Mouse (Mus musculus) kidney, postnatal 0 days (tissue): Measurements from ENCODE around the gene Abcb9. TPM values are rescaled to one million over a fixed set of nuclear protein-coding genes. Genes with fewer than 3 reads are reported as not detected.

Experiments
- ATAC-seq: fragments of 200-750 bp; cut with Nextera tagmentation; replicated peaks from 2 replicates; pipeline ENCODE4 v1.8.0; 2017; ENCODE audit warnings: low read depth, moderate number of reproducible peaks, moderate TSS enrichment, moderate library complexity; ENCODE audit not compliant: low FRiP score
- DNase-seq: peaks from one replicate; pipeline ENCODE4 v3.0.0-alpha.2; 2016; ENCODE audit warnings: low spot score
- H3K27ac ChIP-seq: fragments of 300-500 bp; sonication (generic); 2 replicates; pipeline ENCODE4 v1.5.1; 2014; ENCODE audit warnings: mild to moderate bottlenecking
- H3K27me3 ChIP-seq: fragments of 300-500 bp; sonication (generic); 2 replicates; pipeline ENCODE4 v1.6.1; 2014; ENCODE audit warnings: low read length, mixed read lengths; ENCODE audit not compliant: insufficient read depth
- H3K36me3 ChIP-seq: fragments of 300-500 bp; sonication (generic); 2 replicates; pipeline ENCODE4 v1.6.1; 2014; ENCODE audit warnings: low read length, mixed read lengths; ENCODE audit not compliant: insufficient read depth
- H3K4me1 ChIP-seq: fragments of 300-500 bp; sonication (generic); replicated peaks from 2 replicates; pipeline ENCODE4 v1.6.1; 2014; ENCODE audit warnings: antibody characterized with exemption, low read length, mixed read lengths; ENCODE audit not compliant: insufficient read depth
- H3K4me2 ChIP-seq: fragments of 300-500 bp; sonication (generic); 2 replicates; pipeline ENCODE4 v1.6.1; 2014; ENCODE audit warnings: mild to moderate bottlenecking, low read length, moderate library complexity, mixed read lengths
- H3K4me3 ChIP-seq: fragments of 300-500 bp; sonication (generic); replicated peaks from 2 replicates; pipeline ENCODE4 v1.5.1; 2014; ENCODE audit warnings: low read depth, low read length
- H3K9ac ChIP-seq: fragments of 300-500 bp; sonication (generic); 2 replicates; pipeline ENCODE4 v1.6.1; 2014; ENCODE audit warnings: low read depth, low read length
- H3K9me3 ChIP-seq: fragments of 300-500 bp; sonication (generic); replicated peaks from 2 replicates; pipeline ENCODE4 v1.6.1; 2016; ENCODE audit warnings: low read length, inconsistent platforms, mixed read lengths
- CTCF ChIP-seq: IDR thresholded peaks from 2 replicates; pipeline ENCODE4 v1.5.1; 2016; ENCODE audit warnings: antibody characterized with exemption, low read depth, mild to moderate bottlenecking, moderate library complexity
- WGBS: fragments of 180-500 bp; shearing (Covaris S2); extraction: QIAGEN DNeasy Blood & Tissue Kit; methylation state at CpG from one replicate; pipeline ENCODE4 v1.1.7; 2014; 5-methylcytosine and 5-hydroxymethylcytosine counted together
- polyA plus RNA-seq: library from polyadenylated mRNA; unstranded; fragments of >200 nt; fragmentation: Nextera tagmentation; extraction: Ambion mirVana; gene quantifications from 2 replicates; pipeline ENCODE4 v1.2.1, GENCODE M21; 2015

Gene Abcb9
- polyA plus RNA-seq, 1 experiment from 2014 or later: 3.3 TPM

GRCm38 (mm10) chr5:124079880-124080279, 15.7 kb downstream of the Abcb9 start:
- DNase-seq (no peak), ATAC-seq (no peak)
- Histone ChIP-seq H3K27me3 (no peaks in the 10 kb centered on the region), H3K36me3 (no peaks in the 10 kb centered on the region), H3K9me3 (no peaks in the 10 kb centered on the region), H3K9ac (no peak overlapping the region), H3K27ac (no peak overlapping the region), H3K4me3 (no peak overlapping the region), H3K4me1 (peaks cover 4% of the 10 kb centered on the region; the same call in 1 of the 2 replicates), H3K4me2 (no peak overlapping the region)
- WGBS: 87% methylated on average over 17 of the region's 17 CpGs
- no peak for TF ChIP-seq CTCF

- H3K4me1 ChIP-seq: peaks cover 5% of the 10 kb centered on the region; the same call in 1 of the 2 replicates
- H3K4me2 ChIP-seq: no peak overlapping the region
- H3K4me3 ChIP-seq: no peak overlapping the region
- TF ChIP-seq CTCF: no peak
- 67% methylated on average over 9 of the region's 9 CpGs for WGBS
- no peaks in the 10 kb centered on the region for H3K36me3 ChIP-seq
- no peaks in the 10 kb centered on the region for H3K27me3 ChIP-seq
- H3K9me3 ChIP-seq: no peaks in the 10 kb centered on the region
- DNase-seq (no peak), ATAC-seq (no peak)
- H3K9ac ChIP-seq: no peak overlapping the region
- H3K27ac ChIP-seq: no peak overlapping the region
Measured at GRCm38 (mm10) chr5:124078794-124079416, 16.7 kb downstream of the Abcb9 start.

GRCm38 (mm10) chr5:124077856-124078460, 17.6 kb downstream of the Abcb9 start:
- no peak for TF ChIP-seq CTCF
- ATAC-seq (no peak), DNase-seq (no peak)
- H3K36me3 ChIP-seq: no peaks in the 10 kb centered on the region
- H3K27me3 ChIP-seq: no peaks in the 10 kb centered on the region
- no peak overlapping the region for H3K4me2 ChIP-seq
- H3K9me3 ChIP-seq: no peaks in the 10 kb centered on the region
- H3K27ac ChIP-seq: no peak overlapping the region
- no peak overlapping the region for H3K9ac ChIP-seq
- WGBS: 70% methylated on average over 6 of the region's 6 CpGs
- peaks cover 10% of the 10 kb centered on the region; the same call in 1 of the 2 replicates for H3K4me1 ChIP-seq
- H3K4me3 ChIP-seq: no peak overlapping the region

- WGBS: 65% methylated on average over 13 of the region's 13 CpGs
- no peak for TF ChIP-seq CTCF
- DNase-seq (no peak), ATAC-seq (no peak)
- Histone ChIP-seq H3K9ac (no peak overlapping the region), H3K27ac (no peak overlapping the region; the same call in 1 of the 2 replicates), H3K36me3 (no peaks in the 10 kb centered on the region), H3K9me3 (no peaks in the 10 kb centered on the region), H3K4me1 (peaks cover 10% of the 10 kb centered on the region; the same call in 1 of the 2 replicates), H3K4me2 (no peak overlapping the region), H3K4me3 (no peak overlapping the region), H3K27me3 (no peaks in the 10 kb centered on the region)
Measured at GRCm38 (mm10) chr5:124077241-124077640, 18.4 kb downstream of the Abcb9 start.

GRCm38 (mm10) chr5:124076559-124076958, 19.0 kb downstream of the Abcb9 start:
- no peak for DNase-seq
- H3K4me2 ChIP-seq: no peak overlapping the region
- H3K27me3 ChIP-seq: no peaks in the 10 kb centered on the region
- H3K4me1 ChIP-seq: peaks cover 10% of the 10 kb centered on the region; the same call in 1 of the 2 replicates
- no peak overlapping the region for H3K9ac ChIP-seq
- no peak for TF ChIP-seq CTCF
- no peak for ATAC-seq
- 45% methylated on average over 9 of the region's 9 CpGs for WGBS
- H3K9me3 ChIP-seq: no peaks in the 10 kb centered on the region
- no peak overlapping the region for H3K4me3 ChIP-seq
- no peak overlapping the region; the same call in 1 of the 2 replicates for H3K27ac ChIP-seq
- no peaks in the 10 kb centered on the region for H3K36me3 ChIP-seq

GRCm38 (mm10) chr5:124075716-124076115, 19.9 kb downstream of the Abcb9 start:
- Histone ChIP-seq H3K9ac (no peak overlapping the region), H3K36me3 (no peaks in the 10 kb centered on the region), H3K4me2 (no peak overlapping the region), H3K4me1 (peaks cover 10% of the 10 kb centered on the region; the same call in 1 of the 2 replicates), H3K27me3 (no peaks in the 10 kb centered on the region), H3K27ac (no peak overlapping the region), H3K4me3 (no peak overlapping the region), H3K9me3 (no peaks in the 10 kb centered on the region)
- WGBS: 64% methylated on average over 9 of the region's 9 CpGs
- TF ChIP-seq CTCF: no peak
- ATAC-seq (no peak), DNase-seq (no peak)
